25 mouse cellular contexts compared by ENCODE assay signal in the genomic region with DNA sequence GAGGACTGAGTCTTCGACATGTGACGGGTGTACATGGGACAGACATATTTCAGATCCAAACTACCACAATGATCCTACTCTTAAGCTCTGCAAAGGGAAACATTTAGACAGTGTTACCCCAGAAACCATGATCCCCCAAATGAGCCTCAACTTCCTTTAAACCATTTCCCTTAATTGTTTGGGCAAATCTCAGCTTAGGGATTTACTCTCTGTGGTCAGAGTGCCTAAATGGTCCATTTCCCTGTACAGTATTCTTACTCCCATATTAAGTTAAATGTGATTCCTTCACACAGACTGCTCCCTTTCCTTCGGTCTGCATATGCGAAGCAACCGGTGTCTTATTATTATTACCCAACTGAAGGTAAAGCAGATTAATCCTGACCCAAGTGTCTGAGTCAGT.
"Had no signal": no experiment of that assay in that cellular context is flagged by ENCODE, and none has a peak within 500 bp of the region (broad histone marks: within the 10 kb centered on the region; RNA-seq: fewer than 3 reads in every experiment).

No protein-coding gene starts in this region.

- ATAC-seq: hindbrain, embryonic 16.5 days; inflammation-experienced regulatory T-cells, adult 6 months; intestine, embryonic 15.5 days; intestine, postnatal 0 days; liver, embryonic 12.5 days had no signal

- H3K27ac ChIP-seq: heart, embryonic 10.5 days; hindbrain, embryonic 10.5 days; hindbrain, embryonic 12.5 days; hindbrain, embryonic 14.5 days; intestine, embryonic 15.5 days; left cerebral cortex, adult 2 months; limb, embryonic 10.5 days; limb, embryonic 12.5 days; liver, embryonic 12.5 days; liver, embryonic 14.5 days had no signal

- H3K36me3 ChIP-seq: heart, embryonic 10.5 days; heart, embryonic 12.5 days; hindbrain, embryonic 10.5 days; hindbrain, embryonic 12.5 days; intestine, embryonic 15.5 days; limb, embryonic 10.5 days; limb, embryonic 12.5 days; liver, embryonic 12.5 days had no signal

- H3K4me3 ChIP-seq: heart, embryonic 10.5 days; heart, embryonic 12.5 days; hindbrain, embryonic 10.5 days; hindbrain, embryonic 12.5 days; intestine, embryonic 15.5 days; left cerebral cortex, adult 2 months; limb, embryonic 10.5 days; limb, embryonic 12.5 days; liver, embryonic 12.5 days had no signal

- H3K4me2 ChIP-seq: heart, embryonic 12.5 days; hindbrain, embryonic 12.5 days; hindbrain, embryonic 14.5 days; intestine, embryonic 15.5 days; limb, embryonic 12.5 days; liver, embryonic 12.5 days had no signal

- H3K9me3 ChIP-seq: heart, embryonic 10.5 days; heart, embryonic 12.5 days; hindbrain, embryonic 10.5 days; hindbrain, embryonic 12.5 days; intestine, embryonic 15.5 days; limb, embryonic 10.5 days; limb, embryonic 12.5 days; liver, embryonic 12.5 days had no signal

- H3K9ac ChIP-seq: heart, embryonic 12.5 days; hindbrain, embryonic 12.5 days; hindbrain, embryonic 14.5 days; intestine, embryonic 15.5 days; limb, embryonic 12.5 days; liver, embryonic 12.5 days; liver, embryonic 14.5 days had no signal

- DNase-seq: gastrocnemius, postnatal 14 days; gastrocnemius, postnatal 36 days; heart, adult 18-20 months; heart, postnatal 10 days; heart, postnatal 4 days; kidney, adult 18-20 months; kidney, adult 8-10 months; kidney, postnatal 10 days; kidney, postnatal 25 days; layer of hippocampus, adult 9-11 months; liver had no signal

- H3K4me1 ChIP-seq: intestine, embryonic 15.5 days had no signal

- H3K27me3 ChIP-seq: heart, embryonic 12.5 days; hindbrain, embryonic 12.5 days; intestine, embryonic 15.5 days; liver, embryonic 12.5 days had no signal
